Mouse (Mus musculus) lung, postnatal 14 days (tissue): ENCODE data around the gene Fam110a.
A peak's percentile ranks its signal among the peaks of the same experiment; 100 is the strongest.

Source experiments
- DNase-seq: peaks from one replicate; pipeline ENCODE4 v3.0.0; 2021

Gene Fam110a

DNA sequence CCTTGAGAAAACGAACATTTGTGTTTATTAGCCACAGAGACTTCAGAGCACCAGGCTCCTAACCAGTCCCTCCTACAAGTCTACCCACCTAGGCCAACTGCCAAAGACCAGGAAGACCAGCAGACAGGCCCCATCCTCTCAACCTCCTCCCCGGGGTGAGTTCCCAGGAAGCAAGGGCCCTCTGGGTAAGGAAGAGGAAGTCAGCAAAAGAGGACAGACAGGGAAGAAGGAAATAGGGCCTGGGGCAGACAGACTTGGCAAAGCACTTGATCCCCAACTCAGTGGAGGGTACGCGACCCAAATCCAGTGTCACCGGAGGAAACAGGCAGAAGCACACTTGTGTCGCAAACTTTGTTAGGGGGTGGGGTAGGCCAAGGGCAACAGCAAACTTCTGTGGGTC lies 10.6 kb downstream of the Fam110a start:
- no peak for DNase-seq

DNA sequence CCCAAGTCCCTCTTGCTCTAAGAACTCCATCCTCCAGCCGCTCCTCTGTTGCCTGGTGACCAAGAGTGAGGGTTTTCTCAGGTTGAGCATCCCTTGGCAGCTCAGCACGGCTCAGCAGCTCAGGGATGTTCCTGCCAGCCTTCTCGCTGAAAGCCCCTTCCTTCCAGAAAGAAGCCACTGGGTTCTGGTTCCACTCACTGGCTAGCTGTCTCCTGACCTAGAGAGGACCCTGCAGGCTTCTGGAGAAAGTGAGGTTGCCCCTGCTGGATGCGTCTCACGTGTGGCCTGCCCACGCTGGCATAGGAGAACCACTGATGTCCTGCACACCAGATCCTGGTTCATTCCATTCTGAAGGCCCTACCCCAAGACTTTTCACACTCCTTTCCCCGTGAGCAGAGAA lies 11.0 kb downstream of the Fam110a start:
- no peak for DNase-seq

DNA sequence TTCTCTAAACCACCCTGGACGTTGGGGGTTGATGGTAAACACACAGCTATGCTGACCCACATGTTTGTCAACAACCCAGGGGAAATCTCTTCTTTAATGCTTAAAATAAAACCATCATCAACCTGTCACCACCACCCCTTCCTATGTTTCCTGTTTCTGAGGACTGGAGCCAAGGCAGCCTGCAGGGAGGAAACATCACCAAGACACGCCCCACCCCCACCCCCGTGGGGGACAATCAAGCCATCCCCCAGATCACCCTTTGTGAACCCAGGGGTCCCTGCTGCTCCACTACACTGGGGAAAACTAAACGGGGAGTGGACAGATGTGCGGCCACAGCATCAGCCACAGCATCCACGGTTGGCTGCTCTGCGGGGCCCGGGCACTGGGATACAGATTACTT lies 11.6 kb downstream of the Fam110a start:
- DNase-seq = no peak

DNA sequence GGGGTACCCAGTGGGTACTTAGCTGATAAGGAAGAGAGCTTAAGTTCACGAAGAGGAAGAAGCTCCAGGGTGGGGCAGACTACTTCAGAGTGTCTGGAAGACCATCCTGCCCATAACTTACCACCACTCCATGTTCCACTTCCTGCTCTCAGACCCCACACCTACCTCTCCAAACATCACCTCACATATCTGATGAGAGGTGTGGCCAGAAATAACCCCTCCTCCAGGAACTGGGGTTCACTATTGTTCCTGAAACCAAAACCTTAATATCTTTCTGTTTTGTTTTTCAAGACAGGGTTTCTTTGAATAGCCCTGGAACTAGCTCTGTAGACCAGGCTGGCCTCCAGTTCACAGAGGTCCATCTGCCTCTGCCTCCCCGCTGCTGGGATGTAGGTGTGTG lies 12.2 kb downstream of the Fam110a start:
- DNase-seq = no peak

DNA sequence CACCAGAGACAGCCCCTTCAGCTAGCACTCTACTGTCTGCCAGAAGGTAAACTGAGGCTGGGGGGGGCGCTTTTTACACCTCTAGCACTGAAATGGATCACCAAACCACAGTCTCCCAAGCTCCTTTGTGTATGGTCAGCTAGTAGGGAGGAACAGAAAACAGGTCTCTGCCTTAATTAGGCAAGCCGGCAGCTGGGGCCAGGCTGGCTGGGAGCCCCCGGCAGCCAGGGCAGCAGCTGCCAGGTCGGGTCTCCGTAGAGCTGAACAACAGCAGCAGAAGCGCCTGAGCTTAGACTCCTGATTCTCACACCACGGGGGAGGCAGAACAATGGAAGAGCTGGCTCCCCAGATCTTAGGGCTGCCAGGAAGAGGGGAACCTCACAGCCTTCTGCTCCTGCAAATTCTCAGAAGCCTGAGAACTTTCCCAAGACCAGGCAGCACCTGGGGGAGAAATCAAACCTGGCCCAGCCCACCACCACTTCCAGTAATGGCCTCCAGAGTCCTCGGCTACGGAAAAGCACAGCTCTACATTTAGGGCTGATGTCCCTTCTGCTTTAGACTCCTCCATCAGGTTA lies 12.8 kb downstream of the Fam110a start:
- no peak for DNase-seq

DNA sequence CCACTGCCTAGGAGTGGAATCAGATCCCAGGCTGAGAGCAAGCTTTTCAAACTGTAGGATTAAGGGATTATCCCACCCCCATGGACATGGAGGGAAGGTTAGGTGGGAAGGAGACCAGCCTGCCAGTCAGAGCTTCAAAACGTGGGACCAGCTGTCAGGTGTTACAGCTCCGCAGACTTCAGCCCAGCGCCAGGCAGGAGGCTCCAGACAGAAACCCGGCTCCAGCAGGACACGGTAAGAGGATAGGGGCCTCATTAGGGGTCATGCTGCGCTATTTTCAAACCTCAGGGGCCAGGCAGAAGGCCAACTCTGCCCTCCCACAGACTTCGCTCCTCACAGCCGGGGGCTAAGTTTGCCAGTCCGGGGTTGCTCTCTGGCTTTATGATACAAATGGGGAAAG lies 16.0 kb downstream of the Fam110a start:
- no peak for DNase-seq

DNA sequence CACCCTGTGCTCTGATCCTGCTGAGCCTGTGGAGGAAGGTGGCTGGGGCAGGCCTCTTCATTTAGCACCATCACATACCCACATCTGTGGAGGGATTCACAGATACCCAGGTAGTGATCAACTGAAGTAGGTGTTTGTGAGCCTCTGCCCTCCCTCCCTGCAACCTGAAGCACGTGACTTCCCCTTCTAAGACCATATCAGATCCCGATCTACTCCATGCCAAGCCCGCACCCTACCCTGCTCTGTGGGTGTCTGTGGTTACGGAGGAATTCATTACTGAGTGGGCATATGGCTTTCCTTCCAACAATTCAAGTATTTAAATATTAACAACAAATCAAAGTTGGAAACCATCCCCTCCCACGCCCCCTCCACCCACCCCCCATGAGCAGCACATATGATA lies 16.7 kb downstream of the Fam110a start:
- DNase-seq = no peak

GRCm38 (mm10) chr2:151962474-151962873 lies 17.5 kb downstream of the Fam110a start:
- peak; percentile 81 for DNase-seq

DNA sequence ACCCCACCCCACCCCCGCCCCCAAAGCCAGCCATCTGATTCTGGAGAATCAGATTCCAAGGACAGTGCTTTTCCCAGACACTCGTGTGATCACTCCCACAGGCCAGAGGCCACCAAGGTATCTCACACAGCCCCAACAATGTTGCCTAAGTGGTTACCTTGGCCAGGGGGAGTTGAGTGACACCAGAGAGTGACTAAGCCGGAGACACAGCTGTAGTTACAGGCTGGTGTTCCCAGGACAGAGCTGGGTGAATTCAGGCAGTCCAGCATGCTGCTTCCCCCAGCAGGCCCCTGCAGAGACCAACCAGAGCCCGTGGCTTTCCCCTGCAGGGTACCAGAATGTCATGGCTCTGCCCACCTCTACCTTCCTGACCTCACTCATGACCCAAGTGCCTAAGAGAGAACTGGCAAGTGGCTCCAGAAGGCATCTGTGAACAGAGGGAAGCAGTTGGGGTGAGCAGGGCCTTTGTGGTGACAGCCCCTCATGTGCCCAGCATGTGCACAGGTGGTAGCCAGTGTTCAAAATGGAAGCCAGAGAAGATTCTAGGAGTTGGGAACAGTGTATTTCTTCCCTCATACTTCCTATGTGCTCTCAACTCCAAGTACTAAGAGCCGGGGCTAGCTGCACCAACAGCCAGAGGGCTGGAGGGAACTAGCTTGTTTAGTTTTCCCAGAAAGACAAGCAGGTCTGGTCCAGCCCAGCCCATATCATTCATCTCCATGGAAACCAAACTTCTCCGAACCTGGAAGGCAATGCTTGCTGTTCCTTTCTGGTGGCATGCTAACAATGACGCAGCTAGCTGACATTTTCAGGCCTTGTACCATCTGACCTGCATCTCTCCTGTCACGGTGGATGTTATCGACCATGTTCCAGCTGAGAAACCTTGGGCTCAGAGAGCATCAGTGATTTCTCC lies 18.5 kb downstream of the Fam110a start:
- no peak for DNase-seq

GRCm38 (mm10) chr2:151959274-151959673 lies 20.7 kb downstream of the Fam110a start:
- peak; percentile 51 for DNase-seq

DNA sequence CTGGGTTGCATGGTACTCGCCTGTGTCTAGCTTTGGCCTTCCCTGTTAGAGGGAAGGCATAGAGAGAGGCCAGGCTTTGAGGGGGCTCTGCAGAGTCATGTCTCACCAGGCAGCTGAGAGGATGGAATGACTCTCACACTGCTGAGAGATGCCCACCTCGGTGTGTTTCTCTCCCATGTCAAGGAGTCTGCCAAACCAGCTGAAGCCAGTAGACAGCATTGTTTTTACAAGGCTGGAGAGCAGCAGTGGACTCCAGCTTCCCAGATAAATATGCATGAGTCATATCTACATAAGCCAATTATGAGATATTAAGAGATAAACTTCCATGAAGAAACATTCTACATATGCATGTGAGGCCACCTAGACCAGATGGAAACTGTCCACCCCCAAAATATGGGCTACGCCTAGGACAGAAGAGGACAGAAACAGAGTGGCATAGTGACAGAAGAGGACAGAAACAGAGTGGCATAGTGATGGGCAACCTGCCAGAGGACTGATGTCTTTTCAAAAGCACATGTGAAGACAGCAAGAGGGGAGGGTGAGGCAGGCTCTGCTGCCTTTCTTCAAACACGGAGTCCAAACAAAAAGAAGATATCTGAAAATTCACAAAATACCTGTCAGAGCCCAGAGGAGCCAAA lies 23.4 kb downstream of the Fam110a start:
- no peak for DNase-seq

DNA sequence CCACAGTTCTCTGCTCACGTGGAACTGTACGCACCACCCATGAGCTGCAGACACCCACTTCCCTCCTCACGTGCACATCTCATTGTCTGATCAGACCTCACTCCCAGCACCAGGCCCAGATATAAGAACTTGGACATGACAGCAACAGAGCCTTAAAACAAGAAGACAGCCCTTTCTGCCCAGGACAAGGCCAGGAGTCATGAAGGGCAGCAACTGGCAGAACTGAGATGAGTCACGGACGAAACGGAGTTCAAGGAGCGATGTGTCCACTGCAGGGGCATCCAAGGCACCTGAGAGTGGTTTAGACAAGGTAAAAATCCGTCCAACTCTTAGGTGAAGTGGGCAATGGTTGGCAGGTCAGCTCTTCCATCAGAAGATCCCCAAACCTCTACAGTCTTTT lies 26.4 kb downstream of the Fam110a start:
- no peak for DNase-seq

- no peak for DNase-seq
Observed at GRCm38 (mm10) chr2:151949082-151949774, 30.8 kb downstream of the Fam110a start.

DNA sequence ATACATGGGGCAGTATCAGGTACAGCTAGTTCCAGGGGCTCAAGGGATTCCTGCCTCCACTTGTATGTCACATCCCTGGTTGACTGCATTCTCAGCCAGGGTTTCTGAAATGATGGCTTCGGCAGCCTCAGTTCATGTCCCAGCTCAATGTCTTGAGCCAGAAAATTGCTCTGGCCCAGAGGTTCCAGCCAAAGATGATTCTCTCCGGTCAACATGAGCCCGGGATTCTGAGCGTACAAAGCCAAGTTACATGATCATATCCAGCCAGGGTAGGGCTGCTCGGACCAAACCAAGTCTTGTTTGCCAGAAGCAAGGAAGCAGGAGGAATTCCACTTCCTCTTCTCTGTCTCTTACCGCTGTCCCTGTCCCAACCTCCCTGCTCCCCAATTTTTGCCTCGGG lies 31.7 kb downstream of the Fam110a start:
- DNase-seq = no peak

- no peak for DNase-seq
Observed at GRCm38 (mm10) chr2:151947617-151948016, 32.4 kb downstream of the Fam110a start.

DNA sequence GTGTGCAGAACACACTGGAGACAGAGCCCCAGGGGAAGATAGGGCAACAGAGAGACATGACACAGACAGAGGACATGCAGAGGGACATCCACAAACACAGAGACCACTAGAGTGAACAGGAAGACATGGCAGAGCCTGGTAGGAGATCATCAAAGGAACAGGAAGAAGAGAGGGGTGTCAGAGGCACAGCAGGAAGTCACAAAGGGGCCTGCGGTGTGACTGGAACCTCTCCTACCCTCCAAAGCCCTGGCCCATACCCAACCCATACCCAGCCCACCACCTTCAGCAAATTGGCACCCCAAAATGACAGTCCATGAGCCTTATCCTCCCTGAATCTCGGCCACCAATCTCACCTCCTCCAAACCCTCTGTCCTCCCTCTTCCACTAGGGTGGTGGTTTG lies 35.9 kb downstream of the Fam110a start:
- no peak for DNase-seq

DNA sequence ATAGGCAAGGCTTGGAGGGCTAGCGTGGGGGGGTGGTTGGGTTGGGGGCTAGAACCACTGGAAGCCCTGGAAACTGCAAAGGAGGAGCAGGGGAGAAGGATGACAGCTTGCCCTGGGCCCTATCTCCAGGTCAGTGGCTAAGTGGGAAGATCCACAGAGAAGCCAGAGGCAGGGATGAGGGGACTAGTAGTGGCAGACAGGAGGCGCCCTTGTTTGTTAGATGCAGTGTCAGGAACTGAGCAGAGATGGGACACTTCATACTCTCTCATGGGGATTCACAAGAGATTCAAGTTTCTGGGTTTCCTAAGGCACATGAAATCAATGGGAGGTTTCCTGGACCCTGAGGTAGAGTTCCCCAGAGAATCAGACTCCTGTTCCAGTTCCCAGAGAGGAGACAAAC lies 38.8 kb downstream of the Fam110a start:
- peak; percentile 69 for DNase-seq

DNA sequence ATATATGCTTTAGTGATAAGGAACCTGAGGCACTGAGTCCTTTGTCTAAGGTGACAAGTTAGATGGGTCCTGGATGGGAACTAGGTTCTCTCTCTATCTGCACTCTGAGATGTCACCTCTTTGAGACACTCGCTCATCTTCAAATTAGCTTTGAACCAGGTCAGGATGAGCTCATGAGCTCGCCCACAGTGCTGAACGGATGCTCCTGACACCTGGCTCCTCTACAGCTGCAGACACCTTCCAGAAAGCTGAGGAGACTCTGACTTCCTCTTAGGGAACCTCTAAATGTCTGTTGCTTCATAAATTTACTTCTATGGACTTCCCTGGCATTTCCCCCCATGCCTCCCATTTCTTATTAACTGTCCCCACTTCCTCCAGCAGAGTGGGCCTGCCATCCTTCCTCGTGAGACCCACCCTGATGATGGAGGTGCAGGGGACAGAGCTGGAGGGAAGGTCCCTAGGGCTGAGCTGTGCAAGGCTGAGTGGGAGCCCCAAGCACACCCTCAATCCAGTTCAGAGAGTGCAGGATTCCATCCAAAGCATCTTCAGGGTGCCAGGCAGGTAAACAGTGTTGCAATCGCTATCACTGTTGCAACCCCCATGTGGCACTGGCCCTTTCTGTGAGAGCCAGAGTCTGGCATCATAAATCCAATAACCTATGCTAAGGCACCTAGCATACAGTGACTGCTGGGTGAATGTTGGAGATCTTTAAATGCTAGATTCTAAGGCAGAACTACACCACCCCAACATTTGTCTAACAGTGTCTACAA lies 40.2 kb downstream of the Fam110a start:
- no peak for DNase-seq

DNA sequence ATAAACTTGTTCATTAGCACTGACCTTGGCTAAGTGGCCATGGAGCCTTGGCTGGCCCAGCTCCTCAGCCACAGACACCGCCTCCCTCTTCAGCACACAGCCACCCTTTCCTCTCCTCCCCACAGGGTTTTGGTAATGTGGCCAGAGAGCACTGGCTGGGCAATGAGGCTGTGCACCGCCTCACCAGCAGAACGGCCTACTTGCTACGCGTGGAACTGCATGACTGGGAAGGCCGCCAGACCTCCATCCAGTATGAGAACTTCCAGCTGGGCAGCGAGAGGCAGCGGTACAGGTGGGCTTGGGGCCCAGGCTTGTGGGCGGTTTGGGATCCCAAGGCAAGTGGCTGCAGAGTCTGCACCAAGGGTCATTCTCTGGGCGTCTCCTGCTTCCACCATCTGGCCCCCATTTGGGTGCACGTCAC lies 41.2 kb downstream of the Fam110a start:
- DNase-seq = peak; percentile 52

GRCm38 (mm10) chr2:151937893-151938292 lies 42.1 kb downstream of the Fam110a start:
- peak; percentile 42 for DNase-seq

GRCm38 (mm10) chr2:151930389-151931074 lies 49.5 kb downstream of the Fam110a start:
- DNase-seq = peak; percentile 94

- DNase-seq = no peak
Observed at GRCm38 (mm10) chr2:151927103-151927502, 52.9 kb downstream of the Fam110a start.
